Mouse (Mus musculus): ENCODE results near the gene Macrod2.

DNA sequence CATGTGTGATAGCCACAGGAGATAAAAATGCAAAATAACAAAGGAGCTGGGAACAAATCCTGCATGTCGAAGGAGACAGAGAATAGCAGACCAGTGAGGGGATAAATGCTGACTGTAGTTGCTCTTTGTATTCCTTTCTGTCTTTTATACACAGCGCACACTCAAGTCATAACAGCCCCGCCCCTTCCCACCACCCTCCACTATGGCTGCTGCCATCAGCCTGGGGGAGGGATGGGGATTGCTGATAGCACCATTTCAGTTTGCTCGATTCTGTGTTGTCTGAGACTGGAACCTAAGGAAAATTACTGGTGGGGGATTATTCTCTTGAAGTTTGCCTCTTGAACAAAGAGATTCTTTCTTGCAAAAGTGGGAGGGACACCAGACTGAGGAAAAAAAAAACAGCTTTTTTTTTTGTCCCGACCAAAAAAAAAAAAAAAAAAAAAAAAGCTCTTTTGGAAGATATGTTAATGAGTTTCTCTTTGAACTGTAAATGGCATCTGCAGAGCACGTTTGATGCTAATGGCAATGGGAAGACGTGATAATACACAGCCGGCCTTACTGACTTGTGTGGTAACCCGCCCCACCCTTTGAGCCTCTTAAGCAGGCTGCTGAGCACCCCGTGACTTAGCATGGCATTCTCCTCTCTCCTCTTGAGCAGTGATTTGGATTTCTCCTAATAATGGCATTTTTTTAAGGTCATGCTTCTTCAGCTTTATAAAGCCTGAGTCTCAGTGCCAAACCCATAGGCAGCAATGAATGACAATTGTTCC is 1768.6 kb downstream of the Macrod2 start:
- TF ChIP-seq CTCF (IDR thresholded peaks at IDR 0.05; ENCODE audit: low read depth) (no peak), EP300 (optimal IDR thresholded peaks at IDR 0.05) (no peak)

Data from stomach, postnatal 0 days (tissue).